Mouse (Mus musculus) embryo, embryonic 11 days (tissue): ENCODE data around the gene Trex2.

Experiments
- DNase-seq: peaks from one replicate; pipeline ENCODE4 v3.0.0-alpha.2; 2015

The Trex2 gene

GRCm38 (mm10) chrX:73435252-73435651 lies at the start of gene Trex2:
Gene Trex2 (minus strand): TSS chrX:73435344.
- no peak for DNase-seq

GRCm38 (mm10) chrX:73484870-73485269 lies 49.7 kb upstream of the Trex2 start:
- no peak for DNase-seq

- DNase-seq = no peak
Measured at GRCm38 (mm10) chrX:73484076-73484475, 48.9 kb upstream of the Trex2 start.

GRCm38 (mm10) chrX:73483484-73483810 lies 48.3 kb upstream of the Trex2 start, which contains the start of gene Bgn:
Gene Bgn (plus strand): TSS chrX:73483602.
- peak; percentile 32 for DNase-seq

GRCm38 (mm10) chrX:73482643-73483483 lies 47.7 kb upstream of the Trex2 start:
- no peak for DNase-seq

GRCm38 (mm10) chrX:73480334-73480733 lies 45.2 kb upstream of the Trex2 start:
- no peak for DNase-seq

- no peak for DNase-seq
Measured at GRCm38 (mm10) chrX:73479656-73480055, 44.5 kb upstream of the Trex2 start.

GRCm38 (mm10) chrX:73477500-73477899 lies 42.4 kb upstream of the Trex2 start:
- no peak for DNase-seq

GRCm38 (mm10) chrX:73476621-73477020 lies 41.5 kb upstream of the Trex2 start:
- DNase-seq = peak; percentile 38

- DNase-seq = no peak
Measured at GRCm38 (mm10) chrX:73475658-73476256, 40.6 kb upstream of the Trex2 start.

GRCm38 (mm10) chrX:73474340-73475165 lies 39.4 kb upstream of the Trex2 start:
- DNase-seq = peak; percentile 30

- DNase-seq = no peak
Measured at GRCm38 (mm10) chrX:73471764-73472163, 36.6 kb upstream of the Trex2 start.

GRCm38 (mm10) chrX:73468752-73469151 lies 33.6 kb upstream of the Trex2 start:
- no peak for DNase-seq

- DNase-seq = no peak
Measured at GRCm38 (mm10) chrX:73468330-73468729, 33.2 kb upstream of the Trex2 start.

- DNase-seq = peak; percentile 73
Measured at GRCm38 (mm10) chrX:73467446-73468241, 32.5 kb upstream of the Trex2 start.

GRCm38 (mm10) chrX:73465483-73466186 lies 30.5 kb upstream of the Trex2 start:
- DNase-seq = no peak

GRCm38 (mm10) chrX:73460792-73461191 lies 25.6 kb upstream of the Trex2 start:
- no peak for DNase-seq

- DNase-seq = peak; percentile 92
Measured at GRCm38 (mm10) chrX:73458877-73459392, 23.8 kb upstream of the Trex2 start, which contains the start of gene Haus7. Gene Haus7 (minus strand): TSS chrX:73459044.

GRCm38 (mm10) chrX:73451949-73452348 lies 16.8 kb upstream of the Trex2 start:
- peak; percentile 46 for DNase-seq

GRCm38 (mm10) chrX:73441428-73441827 lies 6.3 kb upstream of the Trex2 start:
- no peak for DNase-seq

GRCm38 (mm10) chrX:73432850-73433249 lies 2.3 kb downstream of the Trex2 start:
- DNase-seq = no peak

- DNase-seq = peak; percentile 14
Measured at GRCm38 (mm10) chrX:73430036-73430435, 5.1 kb downstream of the Trex2 start.
